Mouse (Mus musculus): ENCODE results near the gene Mrpl53. TPM values are rescaled to one million over a fixed set of nuclear protein-coding genes. Genes with fewer than 3 reads are reported as not detected.
"Not testable (repeated sequence)": the region's sequence is repeated elsewhere in the genome, so short reads cannot be mapped to it uniquely, and the experiment has no call there.

Mrpl53 gene
- total RNA-seq, 4 experiments from 2014 or later: 102 to 112 (median 107) TPM

- no peak for DNase-seq (ENCODE audit: low spot score in 2 of 2)
These were observed 36.4 kb downstream of the Mrpl53 start for GRCm38 (mm10) chr6:83145209-83145608.

- no peak for DNase-seq (ENCODE audit: low spot score in 2 of 2)
These were observed 37.0 kb downstream of the Mrpl53 start for GRCm38 (mm10) chr6:83145805-83146204.

DNA sequence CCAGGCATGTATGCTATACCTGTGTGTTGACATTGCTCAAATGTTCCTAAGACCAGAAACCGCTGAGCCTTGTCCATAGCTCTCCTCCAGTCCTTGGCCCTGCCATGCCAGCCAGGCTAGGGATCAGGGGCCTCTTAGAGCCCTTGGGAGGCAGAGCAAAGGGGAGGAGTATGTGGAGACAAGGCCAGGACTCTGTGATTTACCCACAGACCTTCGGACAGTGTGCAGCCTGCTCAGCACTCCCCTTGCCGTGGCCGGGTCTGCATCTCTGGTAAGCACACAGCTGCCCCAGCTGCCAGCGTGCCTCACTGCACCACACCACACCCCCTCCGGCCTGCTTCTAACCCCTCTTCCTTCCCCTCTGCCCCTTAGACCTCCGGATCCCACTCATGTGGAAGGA is 38.4 kb downstream of the Mrpl53 start:
- no peak for DNase-seq (ENCODE audit: low spot score in 2 of 2)

DNA sequence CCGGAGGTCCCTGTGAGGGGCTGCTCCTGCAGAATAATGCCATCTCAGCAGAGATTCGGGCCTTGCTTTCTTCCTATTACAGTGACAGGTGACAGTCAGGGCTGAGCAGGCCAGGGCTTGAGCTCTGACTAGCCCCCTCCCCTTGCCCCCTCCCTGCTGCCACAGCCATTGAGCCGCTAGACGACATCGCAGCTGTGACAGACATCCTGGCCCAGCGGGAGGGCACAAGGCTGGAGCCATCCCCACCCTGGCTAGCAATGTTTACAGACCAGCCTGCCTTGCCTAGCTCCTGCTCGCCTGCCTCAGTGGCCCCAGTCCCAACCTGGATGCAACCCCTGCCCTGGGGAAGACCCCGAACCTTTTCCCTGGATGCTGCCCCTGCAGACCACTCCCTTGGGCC is 42.9 kb downstream of the Mrpl53 start:
- no peak for DNase-seq (ENCODE audit: low spot score in 2 of 2)

DNA sequence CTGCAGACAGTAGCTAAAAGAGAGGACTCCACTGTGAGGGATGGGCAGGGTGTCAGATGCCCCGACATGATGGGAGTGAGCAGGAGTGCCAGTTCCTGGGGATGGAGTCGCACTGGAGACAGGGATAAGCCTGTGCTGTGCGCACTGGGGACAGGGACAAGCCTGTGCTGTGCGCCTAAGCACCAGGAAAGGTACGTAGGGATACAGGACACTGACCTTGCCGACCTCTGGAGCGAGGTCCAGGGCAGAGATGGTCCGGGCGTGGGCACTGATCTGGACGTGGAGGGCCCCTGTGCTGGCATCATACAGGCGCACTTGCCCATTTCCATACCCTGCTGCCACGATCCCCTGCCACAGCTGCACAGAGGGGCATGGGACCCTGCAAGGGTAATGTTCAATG is 44.2 kb downstream of the Mrpl53 start:
- no peak for DNase-seq (ENCODE audit: low spot score in 2 of 2)

DNA sequence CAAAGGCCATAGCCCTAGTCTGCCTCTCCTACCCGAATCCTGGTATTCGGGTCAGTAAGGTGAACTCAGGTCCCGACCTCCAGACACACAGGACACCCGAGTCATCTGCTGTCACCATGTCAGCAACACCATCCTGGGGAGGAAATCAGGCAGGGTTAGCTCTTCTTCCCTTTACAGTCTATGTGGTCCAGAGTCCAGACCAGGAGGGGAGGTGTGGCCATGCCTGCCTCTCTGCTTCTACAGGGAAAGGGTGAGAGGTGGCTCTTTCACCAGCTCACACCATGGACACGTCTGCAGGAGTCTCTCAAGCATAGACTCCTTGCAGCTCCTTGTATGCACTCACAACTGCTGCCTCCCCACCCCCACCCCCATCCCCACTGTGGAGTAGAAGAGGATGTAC is 44.6 kb downstream of the Mrpl53 start:
- DNase-seq (ENCODE audit: low spot score in 2 of 2): no peak

DNA sequence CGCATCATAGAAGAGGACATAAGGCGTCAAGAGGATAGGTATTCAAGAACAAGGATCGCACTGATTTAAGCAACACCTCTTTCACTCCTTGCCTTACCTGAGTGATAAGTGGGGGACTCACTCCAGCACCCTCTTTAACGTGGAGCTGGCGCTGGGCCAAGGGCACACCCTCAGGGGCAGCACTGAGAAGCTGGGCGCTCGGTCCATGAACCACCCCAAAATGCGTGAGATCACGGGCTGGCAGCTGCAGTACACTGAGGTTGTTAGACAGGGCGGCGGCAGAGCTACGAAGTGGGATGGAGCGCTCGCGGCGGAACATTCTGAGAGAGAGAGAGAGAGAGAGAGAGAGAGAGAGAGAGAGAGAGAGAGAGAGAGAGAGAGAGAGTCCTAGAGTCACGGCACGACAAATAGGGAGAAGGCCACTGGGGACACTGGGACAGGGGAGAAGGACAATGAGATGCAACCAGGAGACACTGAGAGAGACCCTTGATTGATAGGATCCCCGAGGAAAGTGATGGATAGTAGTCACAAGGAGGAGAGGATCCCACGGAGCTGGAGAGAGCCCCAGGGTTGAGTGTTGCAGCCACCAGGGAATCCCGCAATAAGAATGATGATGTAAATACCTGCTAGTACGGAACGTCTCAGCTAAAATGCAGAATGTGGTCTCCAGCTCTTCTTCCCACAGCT is 46.9 kb downstream of the Mrpl53 start:
- DNase-seq (ENCODE audit: low spot score in 2 of 2): no peak

DNA sequence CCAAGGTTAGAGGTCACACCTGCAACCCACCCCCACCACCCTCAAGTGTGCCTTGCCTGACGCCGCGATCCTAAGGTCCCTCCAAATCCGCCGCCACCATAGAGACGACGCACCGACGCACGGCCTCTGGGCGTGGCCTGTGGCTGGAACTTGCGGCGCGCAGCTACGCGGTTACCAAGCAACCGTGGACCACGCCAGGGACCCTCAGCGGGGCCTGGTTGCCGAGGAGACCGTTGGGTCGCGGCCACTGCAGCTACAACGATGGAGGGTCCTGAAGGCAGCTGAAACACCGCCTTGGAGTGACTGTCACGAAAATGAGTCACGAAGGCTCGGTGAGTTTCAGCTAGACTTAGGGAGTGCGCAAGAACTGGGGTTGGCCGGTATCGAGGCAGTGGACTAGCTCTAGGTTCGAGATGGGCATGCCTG is 47.4 kb downstream of the Mrpl53 start, which contains the start of the genes Wdr54 and 1700003E16Rik:
Gene Wdr54, minus strand, starts transcription at position 139 of the 426 bp plus-strand sequence.
Gene 1700003E16Rik, plus strand, starts transcription at position 146 of the 426 bp plus-strand sequence.
- no peak for DNase-seq (ENCODE audit: low spot score in 2 of 2)

GRCm38 (mm10) chr6:83159456-83159855 is 50.6 kb downstream of the Mrpl53 start:
- not testable (repeated sequence) for DNase-seq (ENCODE audit: low spot score in 2 of 2)

Small RNA genes lying within 50 kb of the gene (microRNA-seq; reads per million reads assigned to microRNA genes)
- gene Mir3470a: not detected

Other genes starting within 250 kb of the Mrpl53 start
- gene Sema4f, start 169.3 kb upstream of the Mrpl53 start, total RNA-seq (2022): under 1 TPM in 1 of 4 experiments, not detected in 3; 0.61 TPM
- not detected for gene M1ap, start 162.1 kb upstream of the Mrpl53 start, total RNA-seq (2022)
- 1 to 10 TPM in 3 of 4 experiments, under 1 TPM in 1; 0.56 to 1.2 (median 1.1) TPM for gene Dok1, start 75.6 kb upstream of the Mrpl53 start, total RNA-seq (2022)
- 1 to 10 TPM in 3 of 4 experiments, under 1 TPM in 1; 0.97 to 1.5 (median 1.3) TPM for gene Loxl3, start 74.9 kb upstream of the Mrpl53 start, total RNA-seq (2022)
- 100 to 1,000 TPM in 2 of 4 experiments, 10 to 100 TPM in 2; 91.1 to 109 (median 102) TPM for gene Aup1, start 54.5 kb upstream of the Mrpl53 start, total RNA-seq (2022)
- gene Htra2, start 53.8 kb upstream of the Mrpl53 start, total RNA-seq (2022): 10 to 100 TPM; 16.6 to 16.9 (median 16.7) TPM
- under 1 TPM; 0.24 to 0.52 (median 0.33) TPM for gene Dqx1, start 51.2 kb upstream of the Mrpl53 start, total RNA-seq (2022)
- gene Tlx2, start 38.7 kb upstream of the Mrpl53 start, total RNA-seq (2022): not detected
- gene Pcgf1, start 31.2 kb upstream of the Mrpl53 start, total RNA-seq (2022): 1 to 10 TPM; 6.2 to 9.4 (median 7.5) TPM
- gene Lbx2, start 22.7 kb upstream of the Mrpl53 start, total RNA-seq (2022): under 1 TPM in 2 of 4 experiments, not detected in 2; 0.63 to 0.94 TPM
- 1 to 10 TPM in 3 of 4 experiments, not detected in 1; 1.1 to 2.3 (median 1.3) TPM for gene Ccdc142, start 7.4 kb upstream of the Mrpl53 start, total RNA-seq (2022)
- under 1 TPM; 0.60 to 0.99 (median 0.82) TPM for gene Gm42688, start 7.4 kb upstream of the Mrpl53 start, total RNA-seq (2022)
- gene Mogs, start 6.5 kb downstream of the Mrpl53 start, total RNA-seq (2022): 1 to 10 TPM; 5.3 to 5.9 (median 5.5) TPM
- gene Wbp1, start 12.5 kb downstream of the Mrpl53 start, total RNA-seq (2022): 10 to 100 TPM; 39.1 to 50.7 (median 45.1) TPM
- 10 to 100 TPM; 14.3 to 18.2 (median 16.2) TPM for gene Ino80b, start 16.4 kb downstream of the Mrpl53 start, total RNA-seq (2022)
- gene Rtkn, start 26.4 kb downstream of the Mrpl53 start, total RNA-seq (2022): 10 to 100 TPM in 3 of 4 experiments, 1 to 10 TPM in 1; 9.0 to 12.2 (median 10.9) TPM
- gene Wdr54, start 47.4 kb downstream of the Mrpl53 start, total RNA-seq (2022): 1 to 10 TPM in 3 of 4 experiments, under 1 TPM in 1; 0.87 to 2.3 (median 1.1) TPM
- under 1 TPM in 2 of 4 experiments, not detected in 2; 0.13 to 0.15 TPM for gene 1700003E16Rik, start 47.4 kb downstream of the Mrpl53 start, total RNA-seq (2022)
- 100 to 1,000 TPM; 117 to 131 (median 127) TPM for gene Dctn1, start 56.9 kb downstream of the Mrpl53 start, total RNA-seq (2022)
- gene Slc4a5, start 110.8 kb downstream of the Mrpl53 start, total RNA-seq (2022): not detected
- 1 to 10 TPM; 2.9 to 4.7 (median 3.2) TPM for gene Mthfd2, start 216.9 kb downstream of the Mrpl53 start, total RNA-seq (2022)
- gene Mob1a, start 217.0 kb downstream of the Mrpl53 start, total RNA-seq (2022): 10 to 100 TPM in 1 of 4 experiments, 1 to 10 TPM in 3; 7.8 to 10.0 (median 8.7) TPM
- gene Bola3, start 240.1 kb downstream of the Mrpl53 start, total RNA-seq (2022): 100 to 1,000 TPM; 190 to 220 (median 193) TPM